Mouse (Mus musculus) embryonic fibroblast, embryonic 13.5 days (primary cell): ENCODE results near the gene Bhmt2.

ENCODE experiments used
- CTCF ChIP-seq: IDR thresholded peaks from 2 replicates; pipeline ENCODE4 v1.5.1; 2011; ENCODE audit warnings: mild to moderate bottlenecking, control low read depth, low read length, moderate library complexity, borderline replicate concordance; ENCODE audit not compliant: insufficient read depth
- POLR2A ChIP-seq: IDR thresholded peaks from 2 replicates; pipeline ENCODE4 v1.6.1; 2011; ENCODE audit warnings: low read depth, mild to moderate bottlenecking, control low read depth, low read length, moderate library complexity

DNA sequence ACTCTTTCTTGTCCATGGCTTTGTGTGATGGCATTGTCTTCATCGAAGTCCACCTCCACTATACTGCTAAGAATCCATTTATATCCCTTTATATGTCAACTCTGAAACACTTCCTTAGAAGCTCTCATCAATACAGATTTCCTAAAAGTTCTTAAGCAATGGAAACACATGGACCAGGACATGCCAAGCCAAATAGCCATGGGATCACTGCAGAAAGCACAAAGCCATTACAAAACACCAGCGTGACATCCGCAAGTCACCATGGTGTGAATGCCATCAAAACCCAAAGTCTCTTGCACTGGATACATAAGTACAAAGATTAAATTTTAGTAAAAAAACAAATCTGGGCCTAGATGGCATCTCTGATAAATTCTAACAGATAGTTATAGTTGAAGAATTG lies 15.5 kb upstream of the Bhmt2 start:
- TF ChIP-seq CTCF = no peak
- no peak for TF ChIP-seq POLR2A
